Mouse (Mus musculus): Measurements from ENCODE around the gene Hs2st1.

The Hs2st1 gene

GRCm38 (mm10) chr3:144550659-144551058 is 19.3 kb downstream of the Hs2st1 start:
- DNase-seq: no peak

GRCm38 (mm10) chr3:144550036-144550435 is 19.9 kb downstream of the Hs2st1 start:
- DNase-seq: no peak

GRCm38 (mm10) chr3:144548186-144548845 is 21.7 kb downstream of the Hs2st1 start:
- DNase-seq: no peak

- DNase-seq: no peak
These were observed 23.5 kb downstream of the Hs2st1 start for GRCm38 (mm10) chr3:144546490-144546889.

- DNase-seq: no peak
These were observed 24.1 kb downstream of the Hs2st1 start for GRCm38 (mm10) chr3:144545832-144546231.

GRCm38 (mm10) chr3:144545152-144545551 is 24.8 kb downstream of the Hs2st1 start:
- DNase-seq: no peak

GRCm38 (mm10) chr3:144541906-144542438 is 28.0 kb downstream of the Hs2st1 start:
- DNase-seq: no peak

GRCm38 (mm10) chr3:144540805-144541204 is 29.2 kb downstream of the Hs2st1 start:
- no peak for DNase-seq

GRCm38 (mm10) chr3:144539051-144539450 is 30.9 kb downstream of the Hs2st1 start:
- DNase-seq: no peak

- peak; percentile 28 for DNase-seq
These were observed 32.7 kb downstream of the Hs2st1 start for GRCm38 (mm10) chr3:144537078-144537855.

GRCm38 (mm10) chr3:144535056-144535455 is 34.9 kb downstream of the Hs2st1 start:
- no peak for DNase-seq

GRCm38 (mm10) chr3:144531023-144531422 is 39.0 kb downstream of the Hs2st1 start:
- DNase-seq: peak; percentile 73

GRCm38 (mm10) chr3:144527918-144528317 is 42.1 kb downstream of the Hs2st1 start:
- no peak for DNase-seq

- DNase-seq: no peak
These were observed 50.3 kb downstream of the Hs2st1 start for GRCm38 (mm10) chr3:144519581-144520272.

GRCm38 (mm10) chr3:144518917-144519316 is 51.1 kb downstream of the Hs2st1 start:
- no peak for DNase-seq

- DNase-seq: no peak
These were observed 54.7 kb downstream of the Hs2st1 start for GRCm38 (mm10) chr3:144515286-144515685.

GRCm38 (mm10) chr3:144514122-144514505 is 55.9 kb downstream of the Hs2st1 start:
- DNase-seq: no peak

- DNase-seq: no peak
These were observed 56.5 kb downstream of the Hs2st1 start for GRCm38 (mm10) chr3:144513169-144514121.

GRCm38 (mm10) chr3:144510724-144511123 is 59.3 kb downstream of the Hs2st1 start:
- no peak for DNase-seq

GRCm38 (mm10) chr3:144508342-144508741 is 61.6 kb downstream of the Hs2st1 start:
- no peak for DNase-seq

GRCm38 (mm10) chr3:144507885-144508284 is 62.1 kb downstream of the Hs2st1 start:
- DNase-seq: no peak

- DNase-seq: no peak
These were observed 63.8 kb downstream of the Hs2st1 start for GRCm38 (mm10) chr3:144506213-144506612.

Data from cerebellum, adult 9-10 months (tissue).